Mouse (Mus musculus) bone marrow, adult 2 months (tissue): ENCODE results near the gene Slc43a2.

Experiments used
- CTCF ChIP-seq: fragments of 200-500 bp; IDR thresholded peaks from 2 replicates; pipeline ENCODE4 v1.5.1; 2011; ENCODE audit warnings: low read length, control low read depth; ENCODE audit not compliant: control insufficient read depth, insufficient read depth
- POLR2A ChIP-seq: fragments of 200-500 bp; IDR thresholded peaks from 2 replicates; pipeline ENCODE4 v1.6.1; 2011; ENCODE audit warnings: low read depth, mild to moderate bottlenecking, control low read depth, low read length, borderline replicate concordance; ENCODE audit not compliant: control insufficient read depth

GRCm38 (mm10) chr11:75574378-75575123 is 43.1 kb downstream of the Slc43a2 start:
- TF ChIP-seq CTCF (no peak), POLR2A (no peak)
